Mouse (Mus musculus) myocyte (in vitro differentiated cells): Measurements from ENCODE around the gene Nacad.

Experiments used
- CEBPB ChIP-seq: IDR thresholded peaks from 2 replicates; pipeline ENCODE4 v1.6.1; 2011; ENCODE audit warnings: mild to moderate bottlenecking, moderate library complexity; ENCODE audit not compliant: poor library complexity, insufficient read depth, severe bottlenecking
- MAX ChIP-seq: IDR thresholded peaks from one replicate; pipeline ENCODE4 v1.6.1; 2011; ENCODE audit warnings: low read depth, mild to moderate bottlenecking, control low read depth
- MYOG ChIP-seq, 3 experiments: IDR thresholded peaks; one replicate each; pipeline ENCODE4 v1.6.1; 2011; ENCODE audit warnings: control low read depth in 2 of 3, low read depth in 2 of 3, mild to moderate bottlenecking in 2 of 3; ENCODE audit not compliant: insufficient read length in 2 of 3, control insufficient read depth in 1 of 3, insufficient read depth in 1 of 3
- POLR2A ChIP-seq: IDR thresholded peaks from one replicate; pipeline ENCODE4 v1.6.1; 2011; ENCODE audit warnings: low read depth, mild to moderate bottlenecking, control low read depth, moderate library complexity; ENCODE audit not compliant: insufficient read length
- TCF3 ChIP-seq: IDR thresholded peaks from one replicate; pipeline ENCODE4 v1.6.1; 2011; ENCODE audit warnings: low read depth, control low read depth; ENCODE audit not compliant: insufficient read length
- USF1 ChIP-seq: IDR thresholded peaks from one replicate; pipeline ENCODE4 v1.6.1; 2011; ENCODE audit warnings: low read depth, mild to moderate bottlenecking, control low read depth, moderate library complexity

DNA sequence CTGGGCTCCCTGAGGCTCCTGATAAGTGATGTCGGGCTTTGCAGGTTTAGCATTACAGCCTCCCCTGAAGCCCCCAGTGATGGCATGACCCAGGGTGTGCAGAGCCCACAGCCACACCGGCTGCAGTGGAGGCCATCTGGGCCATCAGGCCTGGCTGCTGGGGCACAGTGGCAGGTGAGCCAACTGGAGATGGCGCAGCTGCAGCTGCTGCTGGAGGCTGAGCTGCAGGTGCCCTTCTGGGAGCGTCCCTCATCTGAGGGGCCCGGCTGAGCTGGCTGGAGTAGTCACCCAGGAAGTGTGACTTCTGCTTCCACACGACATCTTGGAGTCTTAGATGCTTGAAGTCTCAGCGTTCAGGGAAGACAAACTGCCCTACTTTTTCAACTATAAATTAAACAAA is 44.7 kb upstream of the Nacad start:
- TF ChIP-seq POLR2A: no peak
- peak; percentile 40 for TF ChIP-seq TCF3
- TF ChIP-seq USF1: no peak
- TF ChIP-seq MYOG (IDR thresholded peaks at IDR 0.05; ENCODE audit: control insufficient read depth in 1 of 3, insufficient read depth in 1 of 3, insufficient read length in 2 of 3, low read depth in 2 of 3): peak in 1 of 3 experiments; percentile 47
- no peak for TF ChIP-seq MAX
- no peak for TF ChIP-seq CEBPB
